Mouse (Mus musculus) layer of hippocampus, adult 8-10 months (tissue): ENCODE data around the gene Hivep3. TPM values are rescaled to one million over a fixed set of nuclear protein-coding genes. Genes with fewer than 3 reads are reported as not detected.

ENCODE experiments used
- DNase-seq, 2 experiments: peaks; one replicate each; pipeline ENCODE4 v3.0.0; 2022; ENCODE audit warnings: low spot score in 2 of 2
- total RNA-seq, 4 experiments: library from RNA; stranded (reverse); gene quantifications; 2 replicates each; pipeline ENCODE4 v1.2.4; 2022

The Hivep3 gene
- total RNA-seq, 4 experiments from 2014 or later, result 47.7 to 56.0 (median 51.0) TPM

DNA sequence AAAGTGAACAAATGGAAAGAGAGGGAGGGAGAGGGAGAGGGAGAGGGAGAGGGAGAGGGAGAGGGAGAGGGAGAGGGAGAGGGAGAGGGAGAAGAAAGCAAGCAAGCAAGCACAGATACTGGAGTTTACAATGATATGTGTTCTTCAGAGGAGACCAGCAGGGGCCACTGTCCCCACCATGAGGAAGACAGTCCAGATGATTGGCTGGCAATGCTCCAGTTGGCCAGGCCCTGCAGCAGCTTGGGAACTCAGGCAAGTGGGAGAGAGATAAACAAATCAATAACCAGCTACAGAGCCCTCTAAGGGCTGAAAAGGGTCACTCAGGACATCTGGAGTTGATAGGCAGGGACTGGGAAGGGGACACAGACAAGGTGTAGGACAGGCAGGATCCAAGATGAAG, 169.7 kb downstream of the Hivep3 start:
- peak in 1 of 2 experiments; percentile 66 for DNase-seq

DNA sequence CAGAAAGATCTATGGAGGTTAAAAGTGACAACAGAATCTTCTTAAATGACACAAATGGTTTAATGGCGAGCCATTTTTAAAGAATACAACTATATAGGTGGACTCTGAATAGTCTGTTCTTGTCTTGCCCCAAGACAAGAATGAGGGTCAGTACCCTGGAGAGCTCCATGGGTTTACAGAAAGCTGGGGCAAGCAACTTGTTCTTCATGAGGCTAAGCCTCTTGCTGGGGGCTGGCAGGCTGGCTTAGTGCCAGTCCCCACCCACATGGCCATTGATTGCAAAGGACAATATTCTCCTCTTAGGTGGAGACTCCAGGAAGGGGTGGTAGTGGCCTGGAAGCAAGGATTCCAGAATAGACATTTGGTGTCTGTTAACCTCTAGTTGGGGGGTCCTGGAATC, 170.2 kb downstream of the Hivep3 start:
- no peak for DNase-seq

DNA sequence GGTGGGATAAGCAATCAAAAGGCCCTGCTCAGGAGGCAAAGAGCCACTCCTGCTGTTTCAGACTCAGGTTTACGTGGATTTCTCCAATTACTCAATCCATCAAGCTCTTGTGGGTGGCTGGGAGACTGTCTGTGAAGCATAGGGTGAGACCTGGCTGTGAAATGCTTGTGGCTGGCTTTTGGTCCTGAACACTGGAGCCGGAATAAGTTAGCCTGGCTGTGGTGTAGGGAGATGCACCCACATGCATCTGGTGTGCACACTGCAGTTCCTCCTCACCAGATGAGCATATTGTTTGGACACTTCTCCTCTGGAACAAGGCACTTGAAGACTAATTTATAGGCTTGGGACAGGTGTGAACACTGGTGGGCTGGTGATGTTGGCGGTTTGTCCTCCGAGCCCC, 170.7 kb downstream of the Hivep3 start:
- DNase-seq, result no peak

DNA sequence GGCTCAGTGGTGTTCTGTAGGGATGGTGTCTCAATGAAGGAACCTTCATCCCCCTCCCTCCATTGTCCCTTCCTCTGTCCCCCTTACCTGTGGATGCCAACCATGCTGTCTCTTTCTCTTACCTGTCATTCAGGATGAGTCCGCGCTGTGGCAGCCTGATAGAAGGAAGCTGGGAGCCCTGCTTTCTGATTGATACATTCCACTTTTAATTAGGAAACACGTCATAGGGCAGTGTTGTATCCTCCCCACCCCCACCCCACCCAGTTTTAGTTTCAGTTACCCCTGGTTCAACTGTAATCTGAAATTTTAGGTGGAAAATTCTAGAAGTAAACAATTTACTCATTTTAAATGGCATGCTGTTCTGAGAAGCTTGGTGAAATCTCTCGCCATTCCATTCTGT, 173.5 kb downstream of the Hivep3 start:
- no peak for DNase-seq

DNA sequence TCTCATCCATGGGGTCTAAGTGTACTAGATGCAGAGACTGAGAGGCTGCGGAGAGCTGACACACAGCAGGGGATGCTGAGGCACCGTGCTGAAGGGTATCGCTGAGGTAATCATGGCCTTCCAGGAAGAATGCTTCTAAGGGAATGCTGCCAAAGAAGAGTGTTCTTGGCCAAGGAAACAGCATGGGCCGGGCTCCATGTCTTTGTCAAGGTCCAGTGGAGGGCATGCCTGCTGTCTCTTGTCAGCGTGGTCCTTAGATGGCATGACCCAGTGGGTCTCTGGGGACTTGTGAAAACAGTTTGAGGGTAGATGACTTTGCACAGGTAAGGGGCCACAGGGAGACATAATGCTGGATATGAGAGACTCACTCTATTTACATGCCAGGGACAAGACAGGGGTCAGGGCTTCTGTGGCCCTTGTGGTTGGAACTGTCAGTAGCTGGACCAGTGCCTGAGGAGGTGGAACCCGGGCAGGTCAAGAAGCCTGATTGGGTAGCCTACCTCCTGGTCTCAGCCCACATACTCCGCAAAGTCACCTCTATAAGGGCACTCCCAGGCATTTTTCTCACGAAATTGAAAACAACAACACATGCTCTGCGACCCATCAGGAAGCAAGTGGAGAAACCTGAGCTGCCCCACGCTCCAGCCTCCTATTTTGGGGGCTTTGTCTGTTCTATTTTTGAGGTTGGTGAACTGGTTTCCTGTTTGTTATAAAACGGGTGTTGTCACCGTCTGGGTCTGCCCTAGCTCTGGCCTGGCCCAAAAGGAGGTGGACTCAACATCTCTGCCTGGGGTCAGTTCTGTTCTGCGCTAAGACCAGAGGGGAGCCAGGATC, 177.7 kb downstream of the Hivep3 start:
- no peak for DNase-seq

DNA sequence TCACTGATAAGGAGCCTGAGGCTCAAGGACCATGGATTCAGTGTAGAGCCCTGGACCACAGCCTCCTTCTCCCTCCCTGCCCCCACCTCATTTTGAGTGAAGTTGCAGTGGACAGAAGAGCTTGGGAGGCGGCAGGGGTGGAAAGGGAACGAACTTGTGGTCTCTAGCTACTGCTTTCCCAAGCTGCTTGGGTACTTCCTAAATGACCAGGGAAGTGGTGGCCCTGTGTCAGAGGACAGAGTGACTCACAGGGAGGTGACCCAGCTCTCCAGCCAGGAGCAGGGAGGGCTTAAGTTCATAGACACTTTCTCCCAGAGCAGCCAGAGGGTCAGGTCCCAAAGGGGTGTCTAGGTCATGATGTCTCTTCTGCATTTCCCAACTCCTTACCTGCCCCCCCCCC, 178.6 kb downstream of the Hivep3 start:
- DNase-seq, result no peak

DNA sequence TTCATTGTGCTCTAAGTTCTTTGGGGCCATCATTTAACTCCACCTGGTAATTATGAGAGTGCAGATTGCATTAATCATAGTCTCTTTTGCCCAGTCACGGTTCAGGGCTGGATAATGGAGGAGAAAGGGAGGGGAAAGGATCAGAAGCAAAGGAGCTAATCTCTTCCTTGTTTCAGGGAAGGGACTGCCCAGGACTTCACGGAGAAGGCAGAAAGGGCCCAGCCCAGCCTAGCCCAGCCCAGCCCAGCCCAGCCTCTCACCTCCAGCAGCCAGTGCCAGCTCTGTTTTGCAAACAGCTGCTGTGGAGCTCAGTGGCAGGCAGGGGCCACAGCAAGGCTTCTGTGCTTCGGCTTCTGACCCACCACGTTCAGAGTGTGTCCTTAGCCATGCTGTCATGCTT, 180.6 kb downstream of the Hivep3 start:
- DNase-seq, result no peak

DNA sequence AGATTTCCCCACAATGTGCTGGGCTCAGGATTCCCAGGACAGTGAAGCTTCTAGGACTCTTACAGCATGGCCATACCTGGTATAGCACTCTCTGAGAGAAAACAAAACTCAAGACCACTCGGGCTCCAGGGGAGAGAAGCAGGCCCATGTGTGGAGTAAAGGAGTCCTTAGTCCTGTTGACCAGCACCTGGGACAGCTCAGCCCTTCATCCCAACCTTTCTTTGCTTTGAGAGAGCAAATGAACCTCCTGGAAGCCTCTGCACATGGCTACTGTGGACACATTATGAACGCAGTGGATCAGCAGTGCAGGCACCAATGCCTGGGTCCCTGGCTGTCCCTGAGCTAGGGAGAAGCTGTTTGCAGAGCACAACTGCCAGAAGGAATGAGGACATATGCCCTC, 181.5 kb downstream of the Hivep3 start:
- no peak for DNase-seq

DNA sequence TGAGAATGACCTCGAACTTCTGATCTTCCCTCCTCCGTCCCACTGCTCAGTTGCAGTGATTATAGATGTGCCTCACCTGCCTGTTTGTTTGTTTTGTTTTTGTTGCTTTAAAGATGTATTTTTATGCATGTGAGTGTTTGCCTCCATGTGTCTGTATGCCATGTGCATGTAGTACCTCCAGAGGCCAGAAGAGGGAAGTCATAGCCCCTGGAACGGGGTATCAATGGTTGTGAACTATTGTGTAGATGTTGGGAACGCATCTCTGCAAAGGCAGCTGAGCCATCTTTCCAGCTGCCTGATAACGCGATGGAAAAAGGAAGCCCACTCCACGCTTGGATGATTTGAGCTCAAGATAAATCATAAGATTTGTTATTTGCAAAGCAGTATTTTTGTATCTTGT, 183.9 kb downstream of the Hivep3 start:
- DNase-seq, result no peak

DNA sequence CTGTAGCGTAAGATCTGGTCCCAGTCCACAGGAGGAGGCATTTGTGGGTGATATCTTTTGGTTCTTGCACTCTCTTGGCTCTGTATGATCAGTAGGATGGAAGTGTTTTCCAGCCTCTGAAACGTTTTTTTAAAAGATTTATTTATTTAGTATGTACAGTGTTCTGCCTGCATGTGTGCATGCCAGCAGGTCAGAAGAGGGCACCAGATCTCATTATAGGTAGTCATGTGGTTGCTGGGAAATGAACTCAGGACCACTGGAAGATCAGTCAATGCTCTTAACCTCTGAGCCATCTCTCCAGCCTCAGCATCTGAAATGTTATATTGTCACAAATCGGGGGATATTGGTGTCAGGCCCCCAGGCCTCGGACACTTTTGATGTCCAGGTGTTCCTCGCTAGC, 185.8 kb downstream of the Hivep3 start:
- DNase-seq, result no peak

DNA sequence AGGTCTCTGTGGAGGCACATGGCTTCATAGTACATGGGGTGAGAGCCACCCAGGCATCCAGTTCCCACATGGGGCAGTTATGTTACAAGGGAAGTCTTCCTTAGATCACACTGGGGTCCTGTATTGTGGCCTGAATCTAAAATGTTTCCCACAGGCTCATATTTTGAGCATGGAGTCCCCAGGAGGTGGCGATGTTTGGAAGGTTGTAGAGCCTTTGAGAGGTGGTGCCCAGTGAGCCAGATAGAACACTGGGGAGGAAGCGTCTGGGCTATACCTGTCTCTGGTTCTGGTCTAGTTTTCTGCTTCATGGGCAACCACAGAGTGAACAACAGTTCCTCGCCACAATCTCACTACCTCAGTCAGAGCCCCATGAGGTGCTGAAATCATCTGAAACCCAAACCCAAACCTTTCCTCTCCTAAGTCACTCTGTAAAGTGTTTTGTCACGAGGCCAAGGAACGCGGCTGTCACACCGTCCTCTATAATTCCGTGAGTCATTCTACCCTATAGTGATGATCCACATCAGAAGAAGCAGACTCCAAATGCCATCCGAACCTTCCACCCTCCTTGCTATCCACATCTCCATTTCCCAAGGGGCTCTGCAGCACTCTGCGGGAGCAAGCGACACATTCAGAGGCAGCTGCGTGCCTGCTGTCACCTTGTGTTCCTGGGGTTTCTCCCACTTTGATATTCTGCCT, 187.6 kb downstream of the Hivep3 start:
- no peak for DNase-seq

DNA sequence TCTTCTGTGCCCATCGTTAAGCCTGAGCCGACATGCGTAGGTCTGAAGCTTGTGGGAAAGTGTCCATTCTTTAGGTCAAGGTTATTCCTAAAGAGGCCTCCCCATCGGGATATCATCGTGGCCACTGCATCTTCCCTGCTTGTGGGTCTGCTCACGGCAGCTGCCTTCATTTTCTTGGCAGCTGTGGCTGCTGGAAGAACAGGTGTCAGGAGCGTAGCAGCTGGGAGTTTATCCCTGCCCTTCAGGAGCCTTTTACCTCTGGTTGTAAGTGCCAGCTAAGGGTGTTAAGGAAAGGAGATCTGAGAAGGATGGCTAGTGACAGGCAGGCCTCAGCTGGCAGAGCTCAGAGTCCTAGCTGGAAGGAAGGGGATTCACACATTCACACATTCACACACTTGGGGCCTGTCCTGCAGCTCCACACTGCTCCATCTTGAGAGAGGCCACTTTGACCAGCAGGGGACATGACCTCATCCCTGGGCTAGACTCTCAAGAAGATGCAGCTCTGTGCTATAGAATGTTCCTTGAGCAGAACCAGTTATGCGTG, 188.2 kb downstream of the Hivep3 start:
- no peak for DNase-seq

DNA sequence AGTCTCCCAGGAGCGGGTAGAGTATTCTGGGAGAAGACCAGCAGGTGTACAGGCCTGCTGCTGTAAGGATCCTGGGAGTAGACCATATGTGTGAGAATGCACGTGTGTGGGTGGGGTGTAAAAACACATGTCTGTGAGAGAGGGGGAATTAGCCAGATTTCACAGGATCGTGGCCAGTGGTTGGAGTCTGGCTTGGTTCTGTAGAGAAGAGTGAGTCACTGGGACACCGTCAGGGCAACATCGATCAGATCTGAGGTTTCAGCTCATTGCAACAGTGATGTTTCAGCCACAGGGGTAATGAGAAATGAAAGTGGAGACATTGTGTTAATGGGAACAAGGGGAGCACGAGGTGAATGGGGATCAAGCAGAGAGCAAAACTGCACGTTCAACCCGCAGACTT, 189.4 kb downstream of the Hivep3 start:
- peak in 1 of 2 experiments; percentile 42 for DNase-seq

DNA sequence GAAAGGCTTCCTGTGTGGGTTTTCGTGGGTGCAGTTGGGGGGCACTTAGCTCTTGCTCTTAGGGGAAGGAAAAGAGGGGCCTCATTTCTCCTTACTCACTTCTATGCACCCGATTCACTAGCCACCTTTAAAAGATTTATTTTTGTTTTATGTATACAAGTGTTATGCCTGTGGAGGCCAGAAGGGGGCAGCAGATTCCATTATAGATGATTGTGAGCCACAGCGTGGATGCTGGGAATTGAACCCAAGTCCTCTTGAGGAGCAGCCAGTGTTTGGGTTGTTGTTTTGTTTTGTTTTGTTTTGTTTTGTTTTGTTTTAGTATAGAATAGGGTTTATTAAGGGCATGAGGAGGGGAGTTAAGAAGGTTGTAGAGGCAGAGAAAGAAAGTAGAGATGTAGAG, 189.8 kb downstream of the Hivep3 start:
- no peak for DNase-seq

DNA sequence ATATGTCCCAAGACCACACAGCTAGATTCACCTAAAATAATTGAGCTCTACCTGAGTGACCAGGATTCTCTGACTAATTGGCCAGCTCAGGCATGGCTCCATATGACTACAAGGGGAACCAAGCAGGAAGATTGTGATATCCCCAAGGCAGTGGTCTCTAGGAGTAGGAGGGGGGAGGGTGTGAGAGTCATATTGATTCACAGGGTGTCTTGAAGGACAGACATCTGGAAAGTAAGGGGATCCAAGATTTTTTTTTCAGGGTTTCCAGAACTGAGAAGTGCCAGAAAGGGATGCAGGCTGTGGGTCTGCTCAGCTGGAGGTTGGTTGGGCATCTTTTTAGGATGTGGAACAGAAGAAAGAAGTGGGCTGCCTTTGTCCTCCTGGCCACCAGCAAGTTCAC, 191.5 kb downstream of the Hivep3 start:
- no peak for DNase-seq

DNA sequence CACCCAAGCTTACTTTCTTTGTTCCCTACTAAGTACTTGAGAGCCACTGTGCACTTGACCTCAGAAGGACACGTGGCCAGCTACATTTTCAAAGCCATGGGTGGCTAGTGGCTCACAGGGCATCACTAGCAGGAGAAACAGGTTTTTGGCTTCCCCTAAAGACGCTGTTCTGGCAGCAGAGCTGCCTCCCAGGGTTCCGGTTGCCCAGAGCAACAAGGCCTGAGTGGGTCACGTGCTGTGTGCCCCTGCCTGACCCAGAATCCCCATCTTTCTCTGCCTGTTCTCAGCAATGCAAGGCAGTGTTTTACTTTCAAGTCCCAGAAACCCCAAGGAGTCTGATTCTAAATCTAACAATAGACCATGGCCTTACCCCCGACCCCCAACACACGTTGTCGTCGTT, 198.3 kb downstream of the Hivep3 start:
- no peak for DNase-seq

DNA sequence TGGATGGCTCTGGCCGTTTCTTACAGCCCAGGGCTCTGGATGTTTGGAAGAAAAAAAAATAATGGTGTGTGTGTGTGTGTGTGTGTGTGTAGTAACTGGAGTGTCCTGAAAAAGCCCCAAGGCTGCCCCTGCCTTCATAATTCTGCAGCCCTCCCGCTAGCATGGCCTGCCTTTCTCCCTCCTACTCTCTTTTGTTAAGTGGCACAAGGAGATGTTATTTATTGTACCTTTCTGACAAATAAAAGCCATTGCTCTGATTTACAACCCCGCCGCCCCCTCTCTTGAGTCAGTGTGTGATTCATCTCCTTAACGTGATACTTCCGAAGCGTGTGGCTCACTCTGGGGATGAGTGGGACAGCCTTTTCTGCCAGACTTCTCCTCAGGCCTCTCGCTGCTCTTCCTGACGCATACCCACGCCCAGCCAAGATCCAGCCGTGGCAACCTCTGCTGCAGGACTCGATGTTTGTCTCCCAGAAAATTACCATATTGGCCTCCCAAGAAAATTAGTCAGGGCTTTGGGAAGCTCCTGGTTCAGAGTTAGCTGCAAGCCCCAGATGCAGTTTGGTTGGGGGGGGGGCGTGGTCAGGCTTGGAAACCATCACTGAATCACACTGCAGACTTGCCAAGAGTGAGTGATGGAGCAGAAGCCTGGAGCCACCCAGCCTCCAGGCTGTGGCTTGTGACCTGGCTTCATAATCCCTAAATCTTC, 199.1 kb downstream of the Hivep3 start:
- DNase-seq, result no peak

DNA sequence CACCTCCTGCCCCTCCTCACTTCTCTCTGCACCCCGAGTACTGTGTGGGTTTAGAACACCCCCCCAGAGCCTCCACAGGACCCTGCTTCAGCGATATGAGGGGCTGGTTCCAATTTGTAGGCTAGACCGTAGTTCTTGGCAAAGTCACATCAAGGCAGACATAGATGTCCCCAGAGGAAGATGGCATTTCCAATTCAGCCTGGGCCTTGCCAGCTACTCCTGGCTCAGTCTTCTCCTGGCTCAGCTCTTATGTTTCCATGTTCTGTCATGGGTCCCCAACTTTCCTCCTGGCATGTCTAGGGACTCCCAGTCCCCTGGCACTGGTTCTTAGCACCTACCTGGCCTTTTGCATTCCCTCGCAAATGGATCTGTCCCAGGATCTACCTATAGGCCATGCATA, 201.3 kb downstream of the Hivep3 start:
- DNase-seq, result no peak

DNA sequence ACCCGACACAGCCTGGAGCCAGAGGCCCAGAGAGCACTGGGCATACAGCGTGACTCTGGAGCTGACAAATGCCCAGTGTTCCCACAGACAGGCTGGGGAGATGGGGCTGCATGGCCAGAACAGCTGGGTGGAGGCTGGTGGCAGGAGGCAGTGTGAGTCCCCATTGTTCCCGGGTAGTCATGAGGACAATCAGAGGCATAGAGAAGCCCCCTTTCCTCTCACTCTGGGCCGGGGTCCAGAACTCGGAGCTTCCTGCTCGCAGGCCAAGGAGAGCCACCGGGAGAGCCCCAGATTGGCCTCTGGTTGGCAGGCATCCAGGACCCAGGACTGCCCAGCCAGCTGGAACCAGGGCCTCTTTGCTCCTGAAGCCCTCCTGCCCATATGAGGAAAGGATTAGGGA, 204.3 kb downstream of the Hivep3 start:
- peak; percentile 83 to 93 for DNase-seq

DNA sequence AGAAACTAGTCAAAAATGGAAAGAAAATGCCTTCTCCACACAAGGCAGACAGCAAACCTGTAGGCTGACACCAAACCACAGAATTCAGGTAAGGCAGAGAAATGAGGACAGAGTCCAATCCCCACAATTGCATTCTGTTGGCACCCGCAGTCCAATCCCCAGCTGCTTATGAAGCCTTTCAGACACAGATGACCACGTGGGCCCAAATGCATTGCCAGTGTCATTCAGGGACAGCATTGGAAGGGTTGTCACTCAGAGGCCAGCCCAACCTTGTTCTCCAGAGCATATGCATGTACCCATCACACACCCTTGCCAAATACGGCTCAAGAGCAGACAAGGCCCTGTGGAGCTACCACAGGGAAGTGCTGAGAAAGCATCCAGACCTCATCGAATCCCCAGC, 204.9 kb downstream of the Hivep3 start:
- DNase-seq, result no peak

DNA sequence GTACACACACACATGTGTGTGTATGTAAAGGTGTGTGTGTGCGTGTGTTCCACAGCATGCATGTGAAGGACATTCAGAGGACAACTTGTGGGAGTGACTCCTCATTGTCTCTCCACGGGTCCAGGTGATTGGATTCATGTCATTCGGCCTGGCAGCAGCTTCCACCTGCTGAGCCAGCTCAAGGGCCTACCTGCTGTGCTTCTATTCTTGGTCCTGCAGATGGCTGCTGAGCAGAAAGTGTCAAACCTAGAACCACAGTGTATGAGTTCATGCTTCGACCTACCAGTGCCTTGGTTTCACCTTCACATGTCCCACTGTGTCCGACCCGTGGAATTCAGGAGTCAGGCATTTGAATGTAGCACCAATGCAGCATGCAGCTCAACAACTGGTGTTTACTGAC, 206.2 kb downstream of the Hivep3 start:
- no peak for DNase-seq

DNA sequence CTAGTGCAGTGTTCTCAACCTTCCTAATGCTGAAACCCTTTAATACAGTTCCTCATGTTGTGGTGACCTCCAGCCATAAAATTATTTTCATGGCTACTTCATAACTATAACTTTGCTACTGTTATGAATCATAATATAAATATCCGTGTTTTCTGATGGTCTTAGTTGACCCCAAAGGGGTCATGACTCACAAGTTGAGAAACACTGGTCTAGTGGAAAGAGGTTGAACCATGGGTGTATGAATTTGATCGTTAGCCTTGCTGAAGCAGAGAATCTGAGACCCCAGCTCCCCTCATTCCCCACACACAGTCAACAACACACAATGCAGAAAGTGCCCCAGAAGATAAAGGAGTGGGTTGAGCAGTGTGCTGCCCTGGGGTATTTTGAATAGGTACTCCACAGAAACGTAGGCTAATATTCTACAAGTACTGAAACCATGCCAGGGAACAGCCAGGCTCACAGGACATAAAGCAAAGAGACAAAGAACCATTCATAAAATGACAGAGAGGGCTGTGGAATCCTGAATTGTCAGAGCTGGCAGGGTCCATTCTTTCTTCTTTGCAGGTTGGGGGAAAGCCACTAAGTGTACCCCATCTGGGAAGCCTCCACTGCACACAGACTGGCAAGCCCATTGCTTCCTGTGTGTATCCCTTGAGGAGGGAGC, 212.8 kb downstream of the Hivep3 start:
- no peak for DNase-seq
